Mouse (Mus musculus) heart, adult 8-10 months (tissue): Measurements from ENCODE around the gene Gm11541. TPM values are rescaled to one million over a fixed set of nuclear protein-coding genes. Genes with fewer than 3 reads are reported as not detected.

Source experiments
- DNase-seq: peaks from one replicate; pipeline ENCODE4 v3.0.0; 2022; ENCODE audit warnings: low spot score
- total RNA-seq, 4 experiments: library from RNA; stranded (reverse); gene quantifications; 2 replicates each; pipeline ENCODE4 v1.2.4; 2022

The Gm11541 gene
- total RNA-seq: not detected

GRCm38 (mm10) chr11:94704472-94704871, at the start of gene Gm11541:
Gene Gm11541 (minus strand): TSS chr11:94704499.
- no peak for DNase-seq

- no peak for DNase-seq
These were observed 48.8 kb upstream of the Gm11541 start for GRCm38 (mm10) chr11:94752946-94753713.

- DNase-seq: no peak
These were observed 37.5 kb upstream of the Gm11541 start, which contains the start of gene Cdc34b for GRCm38 (mm10) chr11:94741732-94742272. Gene Cdc34b (plus strand): TSS chr11:94741782.

GRCm38 (mm10) chr11:94735746-94736145, 31.4 kb upstream of the Gm11541 start:
- DNase-seq: no peak

GRCm38 (mm10) chr11:94732773-94733172, 28.5 kb upstream of the Gm11541 start:
- no peak for DNase-seq

GRCm38 (mm10) chr11:94731229-94731628, 26.9 kb upstream of the Gm11541 start:
- DNase-seq: no peak

GRCm38 (mm10) chr11:94730261-94730660, 26.0 kb upstream of the Gm11541 start:
- peak; percentile 71 for DNase-seq

GRCm38 (mm10) chr11:94729565-94729964, 25.3 kb upstream of the Gm11541 start:
- no peak for DNase-seq

DNA sequence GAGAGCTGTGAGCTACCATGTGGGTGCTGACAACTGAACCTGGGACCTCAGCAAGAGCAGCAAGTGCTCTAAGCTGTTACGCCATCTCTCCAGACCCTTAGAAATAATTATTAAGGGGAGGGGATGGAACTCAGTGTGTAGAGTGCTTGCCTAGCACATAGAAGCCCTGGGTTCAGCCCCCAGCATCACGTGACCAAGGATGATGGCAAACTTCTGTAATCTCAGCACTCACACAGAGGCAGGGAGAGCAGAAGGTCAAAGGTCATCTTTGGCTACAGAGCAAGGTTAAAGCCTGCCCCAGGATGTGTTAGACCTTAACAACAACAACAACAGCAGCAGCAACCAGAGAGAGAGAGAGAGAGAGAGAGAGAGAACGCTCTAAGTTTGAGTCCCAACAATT, 24.2 kb upstream of the Gm11541 start:
- DNase-seq: no peak

GRCm38 (mm10) chr11:94727306-94727705, 23.0 kb upstream of the Gm11541 start:
- DNase-seq: no peak

- DNase-seq: no peak
These were observed 14.9 kb upstream of the Gm11541 start for GRCm38 (mm10) chr11:94719216-94719615.

DNA sequence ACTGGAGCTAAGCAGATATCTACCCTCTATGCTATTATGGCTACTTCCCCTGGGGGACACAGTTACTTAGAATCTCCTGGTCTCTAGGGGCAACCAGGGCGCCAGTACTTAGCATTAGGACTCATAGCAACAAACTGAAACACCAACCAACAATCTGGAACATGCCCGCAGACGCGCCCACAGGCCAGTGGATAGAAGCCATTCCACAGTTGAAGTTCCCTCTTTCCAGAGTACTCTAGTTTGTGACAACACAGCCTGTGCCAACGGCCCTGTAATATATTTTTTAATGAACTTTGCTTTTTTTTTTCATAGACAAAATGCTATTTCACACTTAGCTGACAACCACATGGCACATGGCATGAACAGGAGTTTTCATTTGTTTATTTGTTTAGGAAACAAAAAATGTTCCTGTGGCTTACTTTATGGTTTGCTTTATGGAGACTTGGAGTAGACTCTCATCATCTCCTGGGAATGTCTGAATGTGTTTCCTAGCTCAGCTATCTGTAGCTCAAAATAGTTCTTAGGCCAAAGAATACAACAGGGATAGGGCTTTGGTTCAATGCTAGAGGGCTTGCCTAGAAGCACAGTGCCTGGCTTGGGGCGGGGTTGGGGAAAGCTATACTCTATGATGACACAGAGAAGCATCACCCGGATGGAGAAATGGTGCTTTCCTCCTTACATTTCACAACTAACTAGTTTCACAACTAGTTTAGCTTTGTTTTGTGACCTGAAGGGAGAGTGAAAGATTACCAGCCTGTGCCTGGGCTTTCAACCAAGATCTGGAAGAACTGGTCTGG, 14.0 kb upstream of the Gm11541 start:
- DNase-seq: no peak

GRCm38 (mm10) chr11:94717239-94717638, 12.9 kb upstream of the Gm11541 start:
- no peak for DNase-seq

GRCm38 (mm10) chr11:94716754-94717153, 12.5 kb upstream of the Gm11541 start:
- peak; percentile 40 for DNase-seq

GRCm38 (mm10) chr11:94715622-94716021, 11.3 kb upstream of the Gm11541 start:
- no peak for DNase-seq

DNA sequence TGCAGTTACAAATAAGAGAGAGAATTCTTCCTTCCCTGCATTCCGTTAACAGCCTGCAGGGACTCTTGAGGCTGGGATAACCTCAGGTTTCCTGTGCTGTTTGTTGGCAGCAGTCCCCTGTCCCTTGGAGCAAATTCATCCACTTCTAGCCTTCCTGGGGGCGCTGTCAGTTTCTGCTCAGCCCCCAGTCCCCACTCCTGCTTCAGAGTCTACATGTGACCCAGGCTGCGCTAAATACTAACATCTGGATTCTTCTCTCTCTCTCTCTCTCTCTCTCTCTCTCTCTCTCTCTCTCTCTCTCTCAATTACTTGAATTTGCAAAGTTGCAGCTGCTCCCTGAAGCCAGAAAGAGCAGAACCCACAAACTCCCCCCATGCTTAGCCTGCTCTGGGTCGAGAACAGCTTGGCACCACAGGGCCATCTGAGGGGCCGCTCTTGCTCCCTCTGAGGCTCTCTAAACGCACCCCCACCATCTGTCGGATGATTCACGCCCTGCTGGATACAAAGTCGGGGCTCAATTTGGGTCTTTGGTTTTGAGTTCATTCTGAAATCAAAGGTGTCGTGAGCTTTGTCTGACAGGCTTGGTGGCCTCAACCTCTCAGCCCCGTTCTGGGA, 9.1 kb upstream of the Gm11541 start:
- no peak for DNase-seq

DNA sequence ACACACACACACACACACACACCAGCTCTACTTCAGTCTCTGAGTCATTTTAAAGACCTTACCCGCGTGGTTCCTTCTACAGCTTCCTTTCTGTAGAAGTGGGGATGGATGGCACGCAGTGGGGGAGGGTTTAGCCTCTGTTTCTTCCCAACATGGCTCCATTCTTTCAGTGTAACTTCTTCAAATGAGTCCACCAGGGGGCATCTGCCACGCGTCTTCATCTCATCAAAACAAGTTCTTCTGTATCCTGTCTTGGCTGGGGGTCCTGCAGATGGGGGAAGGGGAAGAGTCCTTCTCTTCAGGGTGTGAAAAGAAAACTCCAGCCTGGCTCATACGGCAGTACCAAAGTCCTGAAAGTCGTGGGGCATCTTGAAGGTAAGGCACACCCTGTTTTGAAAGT, 279 bp downstream of the Gm11541 start:
- DNase-seq: no peak

DNA sequence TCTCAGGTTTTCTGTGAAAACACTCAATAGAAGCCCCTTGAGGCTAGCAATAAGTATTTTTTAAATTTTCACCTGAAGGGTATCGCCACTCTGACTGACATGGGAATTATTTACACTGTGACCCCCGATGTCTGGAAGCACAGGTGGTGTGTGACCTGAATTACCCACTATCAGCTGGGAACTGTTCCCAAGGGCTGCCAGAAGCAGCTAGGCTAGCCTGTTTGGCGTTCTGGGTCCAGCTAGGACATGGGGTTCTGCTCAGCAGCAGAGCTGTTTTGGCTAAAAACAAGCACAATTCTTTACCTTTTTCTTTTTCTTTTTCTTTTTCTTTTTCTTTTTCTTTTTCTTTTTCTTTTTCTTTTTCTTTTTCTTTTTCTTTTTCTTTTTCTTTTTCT, 2.1 kb downstream of the Gm11541 start:
- no peak for DNase-seq

DNA sequence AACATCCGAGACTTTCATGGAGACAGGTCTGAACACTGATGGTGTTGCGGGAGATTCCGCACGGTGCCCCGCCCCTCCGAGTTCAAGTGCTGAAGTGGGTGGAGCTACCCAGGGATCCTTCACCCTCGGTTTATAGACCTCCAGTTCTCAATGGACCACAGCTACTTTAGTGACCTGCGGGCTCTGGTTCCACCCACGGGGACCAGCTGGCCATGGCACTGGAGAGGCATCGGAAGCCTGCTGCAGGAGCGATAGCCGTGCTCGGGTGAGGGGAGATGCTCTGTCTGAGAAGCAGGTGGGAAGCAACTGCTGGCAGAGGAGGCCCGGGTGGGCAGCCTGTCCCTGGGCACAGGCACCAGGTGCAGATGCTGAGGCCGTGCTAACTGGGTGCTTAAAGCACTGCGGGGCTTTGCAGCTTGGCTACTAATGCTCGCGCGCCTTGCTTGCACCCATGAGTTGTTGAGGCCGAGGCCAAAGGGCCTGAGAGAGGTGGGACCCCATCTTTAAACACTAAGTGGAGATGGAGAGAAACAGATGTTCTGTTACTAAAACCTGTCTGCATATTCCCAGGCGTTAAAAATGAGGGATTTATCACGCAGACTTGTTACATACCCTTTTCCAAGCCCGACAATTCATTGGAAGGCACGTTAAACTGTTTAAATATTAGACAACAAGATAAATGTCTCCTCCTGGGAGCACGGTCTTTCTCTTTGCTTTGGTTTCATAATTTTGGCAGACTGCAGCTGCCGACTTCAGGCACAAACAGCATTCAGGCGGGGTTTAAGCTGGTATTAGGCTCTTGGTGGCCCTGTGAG, 2.7 kb downstream of the Gm11541 start:
- DNase-seq: no peak

- DNase-seq: no peak
These were observed 4.9 kb downstream of the Gm11541 start for GRCm38 (mm10) chr11:94699399-94699798.
